Mouse (Mus musculus) layer of hippocampus, adult 9-10 months (tissue): ENCODE measurements around the gene Gatad2b.
A peak's percentile ranks its signal among the peaks of the same experiment; 100 is the strongest.

Source experiments
- DNase-seq: peaks from one replicate; pipeline ENCODE4 v3.0.0; 2022; ENCODE audit warnings: low spot score

The Gatad2b gene

DNA sequence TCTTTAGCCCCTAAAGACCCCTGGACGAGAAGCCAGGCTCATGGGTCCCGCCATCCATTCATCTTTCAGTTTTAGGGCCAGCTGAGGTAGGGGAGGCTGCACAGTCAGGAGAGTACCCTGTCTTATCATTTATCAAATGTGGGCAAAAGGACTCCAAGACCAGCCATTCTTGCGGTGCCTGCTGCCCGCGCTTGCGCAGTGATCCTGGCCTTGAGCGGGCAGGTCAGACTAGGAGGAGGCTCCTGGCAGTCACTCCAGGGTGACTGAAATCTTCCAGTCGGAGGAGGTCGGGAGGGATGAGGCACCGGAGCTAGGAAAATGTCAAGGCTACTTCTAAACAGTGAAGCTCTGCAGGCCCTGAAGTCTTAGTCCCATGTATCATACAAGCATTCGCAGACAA lies 88.7 kb downstream of the Gatad2b start:
- no peak for DNase-seq

DNA sequence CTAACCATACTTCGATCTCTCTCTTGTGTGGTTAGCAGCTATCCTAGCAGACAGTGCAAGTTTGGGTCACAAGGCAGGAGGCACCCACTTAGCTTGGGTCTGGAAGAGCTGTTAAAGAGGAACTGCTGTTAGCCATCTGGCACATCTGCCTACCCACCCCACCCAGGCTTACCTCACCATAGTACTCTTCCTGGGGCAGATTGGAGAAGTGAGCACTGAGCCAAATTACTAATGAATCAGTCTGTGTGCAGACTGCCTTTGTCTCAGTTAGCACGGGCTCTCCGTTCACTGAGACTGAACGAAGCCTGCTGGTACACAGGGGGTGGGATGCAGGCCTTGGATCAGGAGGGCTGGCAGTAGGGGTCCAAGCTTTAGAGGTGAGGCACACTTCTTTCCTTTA lies 90.7 kb downstream of the Gatad2b start:
- DNase-seq, result peak; percentile 31

DNA sequence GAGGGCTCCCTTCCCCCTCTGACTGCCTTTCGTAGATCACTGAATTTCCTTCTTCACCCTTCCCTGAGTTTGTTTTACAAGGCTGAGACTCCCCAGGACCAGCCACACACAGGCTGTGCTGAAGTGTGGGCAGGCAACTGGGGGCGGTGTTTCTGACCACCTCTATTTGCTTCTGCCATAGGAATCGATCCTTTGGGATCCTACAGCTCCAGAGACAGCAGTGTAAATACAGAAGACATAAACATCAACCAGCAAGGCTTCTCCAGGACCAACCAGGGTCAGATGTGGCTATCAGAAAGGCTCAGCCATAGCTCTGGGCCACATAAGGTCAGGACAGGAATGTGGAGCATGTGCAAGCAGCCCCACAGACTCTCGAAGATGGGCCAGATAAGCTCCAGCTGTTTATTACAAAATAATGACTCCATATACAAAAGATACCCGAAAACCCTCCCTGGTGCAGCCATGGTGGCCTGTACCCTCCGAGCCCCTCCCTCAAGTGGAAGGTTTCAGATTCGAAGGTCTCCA lies 91.9 kb downstream of the Gatad2b start:
- no peak for DNase-seq

DNA sequence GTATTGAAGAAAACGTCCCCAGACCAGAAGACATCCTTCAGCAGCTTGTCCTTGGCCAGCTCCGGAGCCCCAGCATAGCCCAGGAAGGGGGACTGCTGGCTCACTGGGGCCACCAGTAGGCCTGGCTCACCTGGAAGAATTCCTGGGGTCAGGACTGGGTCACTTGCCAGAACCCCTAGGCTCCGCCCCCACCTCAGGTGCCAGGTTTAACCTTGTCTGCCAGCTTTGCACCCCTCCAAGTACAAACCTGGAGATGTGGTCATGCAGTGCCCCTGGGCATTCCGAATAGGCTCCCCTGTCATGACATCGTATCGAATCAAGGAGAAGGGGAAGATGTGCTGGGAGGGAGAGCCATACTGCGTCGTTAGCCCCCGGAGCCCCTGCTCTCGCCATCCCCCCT lies 93.8 kb downstream of the Gatad2b start:
- DNase-seq, result no peak

DNA sequence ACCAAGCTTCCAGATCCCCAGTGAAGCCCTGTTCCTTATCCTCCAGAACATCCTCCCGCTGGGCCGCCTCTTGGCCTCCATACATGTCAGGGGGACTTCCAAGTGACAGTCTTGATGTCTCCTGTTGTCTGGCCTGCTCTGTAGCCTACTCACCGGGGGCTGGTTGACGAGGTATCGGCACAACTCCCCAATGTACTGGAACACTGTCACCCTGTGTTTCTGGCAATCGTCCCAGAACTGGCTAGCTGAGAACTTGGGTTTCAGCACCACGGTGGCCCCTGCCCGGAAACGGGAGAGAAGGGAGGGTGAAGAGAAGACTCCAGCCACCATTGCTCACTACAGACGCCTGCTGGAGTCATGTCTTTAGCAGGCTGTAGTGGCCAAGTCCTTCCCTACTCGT lies 94.5 kb downstream of the Gatad2b start:
- peak; percentile 25 for DNase-seq

DNA sequence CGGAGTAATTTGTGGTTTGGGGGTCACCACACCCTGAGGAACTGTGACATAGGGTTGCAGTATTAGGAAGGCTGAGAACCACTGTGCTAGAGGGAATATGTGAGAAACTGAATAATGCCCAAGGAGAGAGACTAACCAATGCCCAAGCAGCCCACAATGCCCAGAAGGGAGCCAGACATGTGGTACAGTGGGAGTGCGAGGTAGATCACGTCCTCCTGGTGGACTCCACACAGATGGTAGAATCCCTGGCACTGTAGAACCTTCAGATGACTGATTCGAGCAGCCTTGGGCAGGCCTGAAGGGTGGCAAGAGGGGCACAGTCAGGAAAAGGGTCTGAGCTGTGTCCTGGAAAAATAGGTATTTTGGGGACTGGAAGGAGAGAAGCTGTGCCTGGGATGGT lies 95.2 kb downstream of the Gatad2b start:
- DNase-seq, result no peak

DNA sequence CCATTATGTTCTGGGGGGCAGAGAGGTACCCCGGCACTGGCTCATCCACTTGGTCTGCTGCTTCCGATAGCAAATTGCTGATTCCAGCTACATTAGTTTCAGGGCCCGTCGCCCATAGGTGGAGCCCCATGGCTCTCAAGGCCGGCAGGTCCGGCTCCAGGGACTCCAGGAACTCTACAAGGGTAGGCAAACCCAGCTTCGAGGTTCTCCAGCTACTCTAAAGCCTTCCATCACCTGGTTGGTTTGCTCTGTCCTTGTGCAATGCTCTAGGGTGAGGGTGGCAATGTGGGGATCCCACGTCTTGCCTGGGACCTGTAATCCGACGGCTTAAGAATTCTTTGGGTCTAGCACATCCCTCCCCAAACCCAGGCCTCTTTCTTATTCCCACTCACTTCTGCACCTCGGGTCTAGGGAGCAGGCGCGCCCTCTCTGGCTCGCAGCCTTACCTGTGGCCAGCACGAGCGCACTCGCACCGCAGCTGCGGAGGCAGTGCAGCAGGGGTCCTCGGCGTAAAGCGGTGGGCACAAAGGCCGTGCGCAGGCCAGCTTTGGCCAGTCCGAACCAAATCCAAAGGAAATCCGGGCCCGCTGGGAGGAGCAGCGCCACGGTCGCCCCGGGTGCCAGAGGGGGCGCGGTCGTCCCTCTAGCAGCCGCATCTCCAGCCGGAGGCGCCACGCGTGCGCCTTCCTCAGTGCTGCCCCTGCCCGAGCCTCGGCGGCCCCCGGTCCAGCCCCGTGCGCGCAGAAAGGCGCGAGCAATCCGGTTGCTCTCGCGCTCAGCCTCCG lies 95.9 kb downstream of the Gatad2b start:
- DNase-seq, result no peak

DNA sequence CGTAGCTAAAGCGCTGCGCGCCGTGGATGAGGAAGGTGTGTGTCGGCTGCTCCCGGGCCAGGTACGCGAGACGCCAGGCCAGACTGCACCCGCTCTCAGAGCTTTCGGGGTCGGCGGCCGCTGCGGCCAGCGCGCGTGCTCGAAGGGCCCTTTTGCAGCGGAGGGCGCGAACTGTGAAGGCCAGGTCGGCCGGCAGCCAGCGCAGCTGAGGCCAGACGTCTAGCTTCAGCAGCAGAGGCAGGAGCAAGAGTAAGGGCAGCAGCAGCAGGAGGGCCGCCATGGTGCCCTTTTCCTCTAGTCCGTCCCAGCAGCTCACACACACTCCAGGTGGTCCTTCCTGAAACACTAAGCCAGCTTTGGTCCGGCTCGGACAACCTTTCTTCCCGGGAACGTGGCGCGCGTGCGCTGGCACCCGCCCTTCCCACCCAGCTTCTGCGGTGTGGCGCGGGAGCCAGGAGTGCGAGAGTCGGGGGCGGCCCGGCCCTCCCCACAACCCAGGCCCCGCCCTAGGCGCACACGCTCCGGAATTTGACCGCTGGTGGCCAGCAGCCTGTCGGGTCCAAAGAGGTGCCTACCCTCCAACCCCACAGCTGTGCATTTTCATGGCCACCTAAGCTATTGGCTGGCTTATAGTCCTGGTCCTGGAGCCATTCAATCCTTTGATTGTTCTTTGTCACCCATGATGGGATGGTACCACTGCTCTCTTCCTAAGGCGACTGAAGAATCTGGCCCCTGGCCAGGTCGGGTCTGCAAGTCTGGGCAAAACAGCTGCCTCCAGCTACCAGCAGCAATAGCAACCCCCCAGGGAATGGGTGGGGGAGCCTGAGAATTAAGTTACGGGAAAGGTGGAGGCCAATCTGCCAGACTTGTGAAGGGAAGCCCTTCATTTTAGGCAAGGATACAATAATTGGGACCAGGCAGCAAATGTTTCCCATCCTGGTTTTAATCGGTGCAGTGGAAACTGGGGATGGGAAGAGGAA lies 96.8 kb downstream of the Gatad2b start, which contains the start of gene Slc27a3:
TSS of gene Slc27a3 (minus strand) at position 428 of the 980 bp plus-strand sequence.
- DNase-seq, result no peak

DNA sequence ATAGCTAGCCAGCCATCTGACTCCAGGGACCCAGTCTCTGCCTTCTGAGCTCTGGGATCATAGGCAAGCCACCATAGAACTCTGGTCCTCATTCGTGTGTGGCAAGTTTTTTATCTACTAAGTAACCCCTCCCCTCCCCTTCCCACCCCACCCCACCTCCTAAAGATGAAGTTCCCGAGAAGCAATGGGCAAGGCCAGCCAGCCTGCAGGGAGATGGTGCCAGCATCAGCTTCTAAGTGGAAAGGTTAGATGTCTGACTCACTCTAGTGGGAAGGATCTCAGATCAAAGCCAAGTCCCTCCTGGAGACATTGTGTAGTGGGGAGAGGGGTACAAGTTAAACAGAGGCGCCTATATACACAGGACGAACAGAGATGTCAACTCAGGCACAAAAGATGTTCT lies 98.0 kb downstream of the Gatad2b start:
- DNase-seq, result no peak

DNA sequence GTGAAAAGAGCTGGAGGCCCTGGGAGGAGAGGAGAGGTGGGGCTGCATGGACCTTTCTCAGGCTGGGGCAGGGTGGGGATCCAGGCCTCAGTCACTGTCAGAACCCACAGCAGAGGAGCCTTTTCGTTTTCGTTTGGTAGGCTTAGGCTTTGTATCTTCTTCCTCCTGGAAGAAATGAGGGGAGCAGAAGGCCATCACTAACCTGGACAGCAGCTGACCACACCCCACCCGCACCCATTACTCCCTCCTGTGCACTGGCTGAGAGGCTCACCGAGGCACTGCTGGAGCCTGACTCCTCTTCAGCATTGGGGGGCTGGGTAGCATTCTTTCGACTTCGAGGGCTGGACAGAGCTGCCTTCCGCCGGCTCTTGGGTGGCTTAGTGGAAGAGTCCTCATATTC lies 99.0 kb downstream of the Gatad2b start:
- no peak for DNase-seq

DNA sequence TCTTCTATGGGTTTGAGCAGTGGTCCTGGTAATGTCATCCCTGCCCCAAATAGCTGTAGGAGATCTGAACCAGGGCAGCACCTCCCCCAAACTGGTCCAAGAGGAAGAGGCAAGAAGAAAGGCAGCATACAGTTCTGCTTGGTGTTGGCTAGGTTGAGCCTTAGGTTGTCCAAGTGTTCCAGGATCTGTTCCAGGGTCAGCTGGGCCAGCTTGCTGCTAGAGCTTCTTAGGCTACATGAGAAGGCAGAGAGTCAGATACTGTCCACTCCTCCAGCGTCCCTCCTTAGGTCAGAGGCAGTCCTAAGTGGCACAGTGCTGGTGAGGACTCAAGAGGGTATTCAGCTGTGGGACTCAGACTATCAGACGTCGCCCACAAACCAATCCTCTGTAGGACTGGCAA lies 99.7 kb downstream of the Gatad2b start:
- DNase-seq, result no peak

DNA sequence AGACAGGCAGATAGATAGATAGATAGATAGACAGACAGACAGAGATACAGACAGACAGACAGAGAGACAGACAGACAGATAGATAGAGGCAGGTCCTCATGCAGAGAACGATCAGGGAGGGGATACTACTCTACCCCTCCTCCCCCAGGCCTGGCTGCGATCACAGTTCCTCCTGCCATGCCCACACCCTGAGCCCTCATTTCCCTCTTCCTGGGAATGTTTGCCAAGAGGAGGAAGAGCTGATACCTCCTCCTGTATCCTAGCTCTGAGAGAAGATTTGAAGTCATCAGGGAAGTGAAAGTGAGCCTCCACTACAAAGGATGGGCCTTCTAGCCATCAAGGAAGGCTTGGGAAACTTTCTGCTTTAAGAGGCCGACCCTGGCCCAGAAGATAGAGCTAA lies 102.7 kb downstream of the Gatad2b start:
- DNase-seq, result no peak

DNA sequence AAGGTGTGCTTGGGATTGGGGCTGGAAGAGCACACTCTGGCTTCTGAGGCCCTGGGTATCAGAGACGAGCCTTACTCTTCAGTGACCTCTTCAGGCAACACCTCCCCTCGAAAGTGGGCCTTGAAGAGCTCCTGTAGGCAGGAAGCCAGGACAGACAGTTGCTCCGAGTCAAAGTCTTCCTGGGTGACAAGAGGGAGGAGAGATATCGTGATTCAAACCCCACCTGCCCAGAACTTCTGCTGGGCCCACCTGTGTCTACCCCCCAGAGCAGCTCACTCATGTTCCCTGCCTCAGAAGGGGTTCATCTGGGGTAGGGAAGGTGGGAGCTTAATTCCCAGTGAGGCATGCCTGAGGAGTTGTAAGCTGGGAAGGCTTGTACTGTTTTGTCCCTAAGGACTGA lies 108.0 kb downstream of the Gatad2b start:
- no peak for DNase-seq

DNA sequence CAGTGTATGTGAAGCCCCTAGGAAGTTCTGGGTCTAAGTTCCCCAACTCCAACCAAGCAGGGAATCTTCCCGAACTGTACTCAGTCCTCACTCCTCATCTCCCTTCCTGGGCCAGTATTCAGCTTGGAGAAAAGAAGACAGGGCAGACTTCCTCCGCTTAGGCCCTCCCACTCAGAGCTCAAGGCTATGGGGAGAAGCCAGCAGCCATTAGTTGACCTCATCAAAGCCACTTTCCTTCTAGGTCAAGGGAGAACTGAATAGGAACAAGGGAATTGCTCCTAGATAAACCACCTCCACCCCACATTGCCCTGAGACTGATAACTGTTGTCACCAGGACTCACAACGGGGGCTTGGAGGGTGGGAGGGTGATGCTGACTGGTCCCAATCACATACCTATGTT lies 111.1 kb downstream of the Gatad2b start:
- no peak for DNase-seq

DNA sequence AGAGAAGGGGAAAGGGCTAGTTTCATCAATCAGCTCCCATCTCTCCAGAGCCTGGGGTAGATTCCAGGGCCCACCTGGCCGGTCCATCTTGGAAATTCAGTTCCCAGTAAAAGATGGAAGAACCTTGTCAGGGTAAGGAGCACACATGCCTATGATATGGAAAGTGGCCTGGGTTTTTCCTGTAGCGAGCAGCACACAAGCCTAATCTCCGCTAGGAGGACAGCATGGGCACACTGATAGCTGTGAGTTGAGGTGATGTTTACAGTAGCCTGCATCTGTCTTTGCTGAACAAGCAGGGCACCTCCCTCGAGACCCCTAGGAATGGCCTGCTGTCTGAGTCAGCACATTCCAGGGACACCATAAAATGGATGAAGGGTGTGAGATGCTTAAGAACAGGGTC lies 111.6 kb downstream of the Gatad2b start:
- DNase-seq, result no peak

DNA sequence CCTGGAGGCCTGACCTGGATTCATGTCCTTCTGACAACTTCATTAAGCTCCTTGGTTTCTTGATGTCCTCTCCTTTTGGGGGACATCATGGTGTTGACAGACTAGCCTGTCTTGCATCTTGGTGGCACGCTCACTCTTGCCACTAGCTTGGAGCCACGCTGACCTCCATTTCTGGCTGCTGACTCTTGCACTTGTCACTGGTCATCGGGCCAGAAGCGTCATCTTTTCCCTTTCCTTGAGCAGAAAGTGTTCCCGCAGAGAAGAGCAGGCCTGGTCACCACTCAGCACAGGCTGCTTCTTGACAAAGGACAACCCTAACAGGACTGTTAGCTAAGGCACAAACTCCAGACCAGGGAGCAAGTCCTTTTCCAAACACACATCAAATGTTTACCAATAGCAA lies 113.4 kb downstream of the Gatad2b start:
- DNase-seq, result no peak

DNA sequence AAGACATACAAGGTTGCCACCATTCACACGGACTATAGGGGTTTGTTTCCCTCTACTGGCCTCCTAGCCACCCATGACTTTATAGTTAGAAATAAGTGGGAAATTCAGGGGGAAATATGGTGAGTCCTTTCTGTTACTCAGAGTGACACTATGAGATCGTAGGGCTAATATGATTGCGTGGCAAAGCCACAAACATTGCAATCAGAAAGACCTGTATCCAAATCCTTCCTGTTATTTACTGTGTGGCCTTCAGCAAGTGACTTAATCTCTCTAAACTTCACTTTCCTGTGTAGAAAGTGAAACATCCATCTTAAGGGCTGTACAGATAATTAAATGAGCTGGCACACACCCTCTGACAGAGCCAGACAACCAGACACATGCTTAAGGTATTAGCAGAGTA lies 115.7 kb downstream of the Gatad2b start:
- DNase-seq, result no peak

DNA sequence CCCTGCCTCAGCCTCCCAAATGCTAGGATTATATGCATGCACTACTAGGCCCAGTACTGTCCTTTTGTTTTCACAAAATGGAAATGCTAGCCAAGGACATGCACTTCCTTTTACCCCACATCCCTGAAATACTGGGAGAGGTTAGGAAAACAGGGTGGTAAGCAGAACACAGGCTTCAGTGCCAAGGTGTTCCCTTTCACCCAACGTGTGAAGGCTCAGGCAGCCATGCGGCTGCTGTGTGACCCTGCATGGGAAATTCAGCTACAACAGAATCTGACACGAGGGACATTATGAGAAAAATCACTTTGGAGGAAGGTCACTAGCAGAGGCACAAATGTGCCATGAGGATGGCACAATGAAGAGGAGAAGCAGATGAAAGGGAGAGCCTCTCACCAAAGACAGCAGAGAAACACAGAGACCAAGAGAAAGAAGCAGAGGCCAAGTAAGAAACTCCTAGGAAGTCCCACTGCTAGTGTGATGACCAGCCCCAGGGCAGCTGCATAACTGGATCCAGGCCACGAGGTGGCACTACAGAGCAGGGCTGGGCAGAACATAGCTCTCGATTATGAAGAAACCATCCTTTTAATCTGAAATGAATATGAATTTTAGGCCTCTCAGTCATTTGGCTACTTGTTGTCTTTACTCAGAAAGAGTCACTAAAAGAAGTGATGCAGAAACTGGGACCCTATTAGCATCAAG lies 119.5 kb downstream of the Gatad2b start:
- DNase-seq, result no peak

DNA sequence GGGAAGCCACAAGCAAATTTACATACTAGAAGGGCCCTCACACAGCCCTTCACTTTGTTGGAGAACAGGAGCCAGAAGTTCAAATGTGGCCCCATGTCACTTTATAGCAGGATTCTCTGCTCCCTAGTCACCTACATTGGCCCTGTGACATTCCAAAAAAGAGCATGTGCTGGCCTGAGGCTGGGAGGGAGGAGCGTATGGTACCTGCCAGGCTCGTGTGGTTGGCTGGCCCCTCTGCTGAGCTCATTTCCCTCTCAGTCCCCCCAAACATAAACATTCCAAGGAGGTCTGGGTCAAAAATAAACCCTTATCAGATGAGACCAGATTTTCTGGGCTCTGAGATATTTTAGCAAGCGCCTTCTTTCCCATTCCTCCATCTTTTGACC lies 120.0 kb downstream of the Gatad2b start:
- DNase-seq, result no peak
